Mouse (Mus musculus) adrenal gland, postnatal 25 days (tissue): ENCODE measurements around the gene Idi1. TPM values are rescaled to one million over a fixed set of nuclear protein-coding genes. Genes with fewer than 3 reads are reported as not detected.
"Not testable (repeated sequence)": the region's sequence is repeated elsewhere in the genome, so short reads cannot be mapped to it uniquely, and the experiment has no call there.

Source experiments
- DNase-seq: peaks from one replicate; pipeline ENCODE4 v3.0.0; 2021; ENCODE audit warnings: mixed read lengths
- microRNA-seq, 2 experiments: library from miRNA; unstranded; fragments of <30 nt; microRNA quantifications; one replicate each; pipeline ENCODE4 v1.2.0; 2021
- total RNA-seq: library from RNA; stranded (reverse); gene quantifications from 2 replicates; pipeline ENCODE4 v1.2.3, GENCODE M21; 2021

Idi1 gene
- total RNA-seq, 1 experiment from 2014 or later: 258 TPM

DNA sequence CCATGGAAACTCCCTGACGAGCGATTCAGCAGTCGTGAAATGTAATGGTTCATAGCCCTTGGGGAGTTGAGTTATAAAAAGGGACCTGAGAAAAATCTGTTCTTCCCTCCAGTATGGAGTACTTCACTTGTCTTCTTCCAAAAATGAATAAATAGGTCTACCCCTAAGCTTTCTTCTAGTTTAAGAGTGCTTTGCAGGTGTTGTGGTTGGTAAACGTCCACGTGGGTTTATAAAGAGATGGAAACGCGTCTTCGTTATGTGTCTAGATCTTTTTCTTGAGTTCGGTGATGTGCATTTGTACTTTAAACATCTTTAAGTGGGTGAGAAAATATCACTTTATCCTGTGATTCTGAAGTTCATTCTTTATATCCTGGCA is 872 bp downstream of the Idi1 start:
- DNase-seq: no peak

DNA sequence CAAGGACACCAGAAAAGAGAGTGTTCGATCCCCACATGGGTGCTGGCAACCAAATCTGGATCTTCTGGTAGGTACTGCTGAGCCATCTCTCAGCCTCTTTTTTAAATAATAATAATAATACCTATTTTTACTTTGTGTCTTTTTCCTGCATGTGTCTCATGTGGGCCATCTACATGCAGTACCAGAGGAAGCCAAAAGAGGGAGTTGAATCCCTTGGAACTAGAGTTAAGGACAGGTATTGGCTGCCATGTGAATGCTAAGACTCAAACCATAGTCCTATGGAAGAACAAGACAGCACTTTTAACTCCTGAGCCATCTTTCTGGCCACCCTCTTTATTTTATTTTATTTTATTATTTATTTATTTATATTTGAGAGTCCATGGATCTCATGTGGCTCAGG is 3.3 kb downstream of the Idi1 start:
- no peak for DNase-seq

GRCm38 (mm10) chr13:8905986-8906385 is 20.7 kb downstream of the Idi1 start:
- not testable (repeated sequence) for DNase-seq

- DNase-seq: not testable (repeated sequence)
Observed at GRCm38 (mm10) chr13:8913890-8914289, 28.6 kb downstream of the Idi1 start.

GRCm38 (mm10) chr13:8933499-8933898 is 48.2 kb downstream of the Idi1 start:
- no peak for DNase-seq

DNA sequence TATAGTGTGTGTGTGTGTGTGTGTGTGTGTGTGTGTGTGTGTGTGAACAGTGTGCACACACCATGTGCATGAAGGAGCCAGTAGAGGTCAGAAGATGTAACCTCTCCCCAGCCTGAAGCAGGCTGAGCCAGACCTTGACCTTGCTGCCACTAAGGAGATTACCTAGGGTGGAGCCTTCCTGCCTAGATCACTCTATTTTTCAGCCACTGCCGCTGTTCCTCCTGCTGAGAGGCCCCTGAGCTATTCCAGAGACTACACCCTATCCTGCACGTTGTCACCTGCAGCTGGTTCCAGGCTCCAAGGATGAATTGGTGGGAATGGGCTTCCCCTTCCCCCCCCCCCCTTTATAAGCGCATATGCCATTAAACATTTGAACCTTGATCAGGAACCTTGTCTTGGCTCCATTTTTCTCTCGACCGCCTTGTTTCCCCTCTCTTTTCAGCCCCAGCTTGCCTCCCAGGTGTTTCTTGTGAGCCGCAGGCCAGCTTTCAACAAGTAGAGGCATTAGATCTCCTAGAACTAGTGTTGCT is 52.4 kb downstream of the Idi1 start:
- DNase-seq: not testable (repeated sequence)

DNA sequence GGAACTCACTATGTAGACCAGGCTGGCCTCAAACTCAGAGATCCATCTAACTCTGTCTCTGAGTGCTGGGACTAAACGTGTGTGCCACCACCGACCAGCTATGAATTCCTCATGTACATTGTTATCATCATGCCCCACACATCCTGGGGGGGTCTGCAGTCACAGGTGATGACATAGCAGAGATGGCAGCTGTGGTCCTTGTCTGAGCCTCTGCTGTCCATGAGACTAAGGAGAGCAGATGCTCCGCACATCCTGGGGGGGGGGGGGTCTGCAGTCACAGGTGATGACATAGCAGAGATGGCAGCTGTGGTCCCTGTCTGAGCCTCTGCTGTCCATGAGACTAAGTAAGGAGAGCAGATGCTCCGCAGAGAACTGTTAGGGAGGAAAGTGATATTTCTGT is 55.8 kb downstream of the Idi1 start:
- DNase-seq: not testable (repeated sequence)

DNA sequence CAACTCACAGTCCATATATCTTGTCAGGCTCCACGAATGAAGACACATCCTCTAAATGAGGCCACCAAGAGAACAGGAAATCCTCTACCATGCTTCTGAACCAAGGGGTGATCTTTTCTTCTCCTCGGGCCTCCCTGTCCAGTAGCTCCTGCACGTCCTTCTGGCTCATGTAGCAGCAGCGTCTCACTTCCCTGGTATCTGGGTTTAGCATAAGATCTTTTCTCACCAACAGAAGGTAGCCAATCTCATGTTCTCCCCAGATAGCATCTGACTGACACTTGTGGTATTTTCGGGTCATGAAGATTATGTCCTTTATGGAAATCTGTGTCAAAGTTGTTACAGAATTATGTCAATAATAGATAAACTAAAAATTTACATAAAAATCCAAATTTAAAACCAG is 56.4 kb downstream of the Idi1 start:
- not testable (repeated sequence) for DNase-seq

Small RNAs within 50 kb of the gene (microRNA-seq; reads per million reads assigned to microRNA genes)
- gene Gm22750: 0 reads per million in 2 experiments

Other genes with a start within 250 kb of the Idi1 start
- 43.0 and 51.0 TPM in 2 replicates for gene Wdr37, start 13.6 kb upstream of the Idi1 start, total RNA-seq
- gene Gm9745, start 62.7 kb downstream of the Idi1 start, total RNA-seq: not detected in 2 replicates
- gene Idi2, start 67.4 kb downstream of the Idi1 start, total RNA-seq: not detected in 2 replicates
- 56.0 and 65.4 TPM in 2 replicates for gene Gtpbp4, start 110.6 kb downstream of the Idi1 start, total RNA-seq
- gene Larp4b, start 208.4 kb downstream of the Idi1 start, total RNA-seq: 66.6 and 75.1 TPM in 2 replicates